Mouse (Mus musculus) MEL (cell line): Measurements from ENCODE around the gene Zfpl1. TPM values are rescaled to one million over a fixed set of nuclear protein-coding genes. Genes with fewer than 3 reads are reported as not detected.
A peak's percentile ranks its signal among the peaks of the same experiment; 100 is the strongest.
"Not testable (repeated sequence)": the region's sequence is repeated elsewhere in the genome, so short reads cannot be mapped to it uniquely, and the experiment has no call there.

Experiments used
- DNase-seq: peaks from one replicate; pipeline ENCODE4 v3.0.0; 2011; ENCODE audit warnings: low read depth, low spot score
- H3K27ac ChIP-seq: 2 replicates; pipeline ENCODE4 v1.5.1; 2012; ENCODE audit warnings: low read depth, mild to moderate bottlenecking, control low read depth, low read length, moderate library complexity; ENCODE audit not compliant: control insufficient read depth
- H3K27me3 ChIP-seq, 2 experiments: fragments of 150-350 bp in 1 of 2; sonication (generic) in 1 of 2; 2 replicates each; pipeline ENCODE4 v1.6.1; 2012; ENCODE audit warnings: low read length in 2 of 2, mild to moderate bottlenecking in 2 of 2, improper control_type of control experiment in 1 of 2, moderate library complexity in 1 of 2; ENCODE audit not compliant: insufficient read depth in 2 of 2, control insufficient read depth in 1 of 2
- H3K36me3 ChIP-seq, 2 experiments: 2 replicates each; pipeline ENCODE4 v1.6.1; 2012 to 2014; ENCODE audit warnings: low read length in 2 of 2, improper control_type of control experiment in 1 of 2, inconsistent platforms in 1 of 2, mild to moderate bottlenecking in 1 of 2; ENCODE audit not compliant: insufficient read depth in 2 of 2, control insufficient read depth in 1 of 2
- H3K4me1 ChIP-seq, 2 experiments: fragments of 150-350 bp in 1 of 2; sonication (generic) in 1 of 2; 2 replicates each; pipeline ENCODE4 v1.6.1; 2012; ENCODE audit warnings: low read length in 2 of 2, improper control_type of control experiment in 1 of 2, mild to moderate bottlenecking in 1 of 2; ENCODE audit not compliant: insufficient read depth in 2 of 2, control insufficient read depth in 1 of 2
- H3K4me3 ChIP-seq, 2 experiments: fragments of 150-350 bp in 1 of 2; sonication (generic) in 1 of 2; 2 replicates each; pipeline ENCODE4 v1.5.1; 2012; ENCODE audit warnings: low read depth in 2 of 2, low read length in 2 of 2, mild to moderate bottlenecking in 2 of 2, moderate library complexity in 2 of 2, control low read depth in 1 of 2, improper control_type of control experiment in 1 of 2; ENCODE audit not compliant: control insufficient read depth in 1 of 2, insufficient read depth in 1 of 2
- H3K79me2 ChIP-seq: 2 replicates; pipeline ENCODE4 v1.6.1; 2012; ENCODE audit warnings: mild to moderate bottlenecking, low read length, moderate library complexity; ENCODE audit not compliant: control insufficient read depth, poor library complexity, insufficient read depth
- H3K9ac ChIP-seq: 2 replicates; pipeline ENCODE4 v1.6.1; 2012; ENCODE audit warnings: low read depth, mild to moderate bottlenecking, control low read depth, low read length, moderate library complexity; ENCODE audit not compliant: control insufficient read depth, poor library complexity, severe bottlenecking
- H3K9me3 ChIP-seq: fragments of 150-350 bp; sonication (generic); replicated peaks from 2 replicates; pipeline ENCODE4 v1.6.1; 2012; ENCODE audit warnings: mild to moderate bottlenecking, low read length, improper control_type of control experiment, moderate library complexity; ENCODE audit not compliant: insufficient read depth
- CHD2 ChIP-seq: IDR thresholded peaks from 2 replicates; pipeline ENCODE4 v1.6.1; 2011; ENCODE audit warnings: low read length, improper control_type of control experiment
- CTCF ChIP-seq, 3 experiments: IDR thresholded peaks in 2 of 3; conservative IDR thresholded peaks in 1 of 3; 2 replicates each; pipeline ENCODE4 v1.5.1; 2011 to 2012; ENCODE audit warnings: low read length in 3 of 3, low read depth in 2 of 3, mild to moderate bottlenecking in 2 of 3, improper control_type of control experiment in 1 of 3, inconsistent platforms in 1 of 3, mixed read lengths in 1 of 3, moderate library complexity in 1 of 3; ENCODE audit not compliant: control insufficient read depth in 1 of 3, insufficient read depth in 1 of 3, poor library complexity in 1 of 3, severe bottlenecking in 1 of 3
- E2F4 ChIP-seq: IDR thresholded peaks from 2 replicates; pipeline ENCODE4 v1.6.1; 2011; ENCODE audit warnings: low read depth, low read length, improper control_type of control experiment, borderline replicate concordance
- ELF1 ChIP-seq: IDR thresholded peaks from 2 replicates; pipeline ENCODE4 v1.6.1; 2014; ENCODE audit warnings: low read depth, mild to moderate bottlenecking, inconsistent platforms, low read length, improper control_type of control experiment, moderate library complexity
- EP300 ChIP-seq, 2 experiments: IDR thresholded peaks; 2 replicates each; pipeline ENCODE4 v1.6.1; 2011; ENCODE audit warnings: improper control_type of control experiment in 2 of 2, low read length in 2 of 2, low read depth in 1 of 2, mild to moderate bottlenecking in 1 of 2
- ETS1 ChIP-seq: IDR thresholded peaks from 2 replicates; pipeline ENCODE4 v1.6.1; 2012; ENCODE audit warnings: low read depth, mild to moderate bottlenecking, inconsistent platforms, low read length, improper control_type of control experiment, moderate library complexity
- GABPA ChIP-seq: IDR thresholded peaks from 2 replicates; pipeline ENCODE4 v1.6.1; 2012; ENCODE audit warnings: low read depth, mild to moderate bottlenecking, inconsistent platforms, low read length, improper control_type of control experiment, moderate library complexity
- HCFC1 ChIP-seq: IDR thresholded peaks from 2 replicates; pipeline ENCODE4 v1.6.1; 2012; ENCODE audit warnings: low read depth, mild to moderate bottlenecking, inconsistent platforms, low read length, improper control_type of control experiment, moderate library complexity
- JUND ChIP-seq: IDR thresholded peaks from 2 replicates; pipeline ENCODE4 v1.6.1; 2011; ENCODE audit warnings: low read depth, mild to moderate bottlenecking, improper control_type of control experiment, low read length
- KAT2A ChIP-seq: conservative IDR thresholded peaks from 2 replicates; pipeline ENCODE4 v1.6.1; 2012; ENCODE audit warnings: low read depth, low read length, improper control_type of control experiment, inconsistent platforms
- MAFK ChIP-seq: IDR thresholded peaks from 2 replicates; pipeline ENCODE4 v1.6.1; 2011; ENCODE audit warnings: low read depth, mild to moderate bottlenecking, low read length, improper control_type of control experiment, borderline replicate concordance
- MAX ChIP-seq: IDR thresholded peaks from 2 replicates; pipeline ENCODE4 v1.6.1; 2011; ENCODE audit warnings: low read length, improper control_type of control experiment
- MAZ ChIP-seq: IDR thresholded peaks from 2 replicates; pipeline ENCODE4 v1.6.1; 2012; ENCODE audit warnings: low read depth, mild to moderate bottlenecking, inconsistent platforms, low read length, improper control_type of control experiment
- MXI1 ChIP-seq: IDR thresholded peaks from 2 replicates; pipeline ENCODE4 v1.6.1; 2011; ENCODE audit warnings: mild to moderate bottlenecking, low read depth, low read length, improper control_type of control experiment
- MYB ChIP-seq: IDR thresholded peaks from 2 replicates; pipeline ENCODE4 v1.6.1; 2011; ENCODE audit warnings: mild to moderate bottlenecking, low read depth, low read length, improper control_type of control experiment
- MYC ChIP-seq: IDR thresholded peaks from 2 replicates; pipeline ENCODE4 v1.6.1; 2011; ENCODE audit warnings: low read depth, mild to moderate bottlenecking, low read length, improper control_type of control experiment, moderate library complexity
- NELFE ChIP-seq: IDR thresholded peaks from 2 replicates; pipeline ENCODE4 v1.6.1; 2011; ENCODE audit warnings: low read depth, low read length, improper control_type of control experiment
- NRF1 ChIP-seq: IDR thresholded peaks from 2 replicates; pipeline ENCODE4 v1.6.1; 2014; ENCODE audit warnings: low read depth, mild to moderate bottlenecking, inconsistent platforms, low read length, improper control_type of control experiment, moderate library complexity; ENCODE audit not compliant: poor library complexity, insufficient read depth, severe bottlenecking
- POLR2A ChIP-seq, 2 experiments: IDR thresholded peaks; 2 replicates each; pipeline ENCODE4 v1.6.1; 2011 to 2012; ENCODE audit warnings: low read length in 2 of 2, mild to moderate bottlenecking in 2 of 2, control low read depth in 1 of 2, improper control_type of control experiment in 1 of 2, low read depth in 1 of 2, moderate library complexity in 1 of 2; ENCODE audit not compliant: control insufficient read depth in 1 of 2, insufficient read depth in 1 of 2, poor library complexity in 1 of 2
- POLR2AphosphoS2 ChIP-seq: IDR thresholded peaks from 2 replicates; pipeline ENCODE4 v1.6.1; 2011; ENCODE audit warnings: low read length, improper control_type of control experiment
- POLR2AphosphoS5 ChIP-seq: IDR thresholded peaks from 2 replicates; pipeline ENCODE4 v1.6.1; 2012; ENCODE audit warnings: low read depth, borderline replicate concordance, mild to moderate bottlenecking, inconsistent platforms, low read length, moderate library complexity, mixed read lengths
- RAD21 ChIP-seq: IDR thresholded peaks from 2 replicates; pipeline ENCODE4 v1.6.1; 2011; ENCODE audit warnings: mild to moderate bottlenecking, low read depth, low read length, improper control_type of control experiment
- SIN3A ChIP-seq: IDR thresholded peaks from 2 replicates; pipeline ENCODE4 v1.6.1; 2012; ENCODE audit warnings: low read length, improper control_type of control experiment, inconsistent platforms
- SMC3 ChIP-seq: IDR thresholded peaks from 2 replicates; pipeline ENCODE4 v1.6.1; 2011; ENCODE audit warnings: low read depth, low read length, improper control_type of control experiment
- TAL1 ChIP-seq: IDR thresholded peaks from 2 replicates; pipeline ENCODE4 v1.6.1; 2012; ENCODE audit warnings: mild to moderate bottlenecking, inconsistent platforms, low read length, moderate library complexity, mixed read lengths
- TBP ChIP-seq: IDR thresholded peaks from 2 replicates; pipeline ENCODE4 v1.8.0; 2011; ENCODE audit warnings: low read depth, low read length, improper control_type of control experiment
- TCF12 ChIP-seq: IDR thresholded peaks from 2 replicates; pipeline ENCODE4 v1.6.1; 2014; ENCODE audit warnings: low read depth, mild to moderate bottlenecking, inconsistent platforms, low read length, improper control_type of control experiment, moderate library complexity
- USF1 ChIP-seq: IDR thresholded peaks from 2 replicates; pipeline ENCODE4 v1.6.1; 2014; ENCODE audit warnings: low read depth, mild to moderate bottlenecking, inconsistent platforms, low read length, improper control_type of control experiment, moderate library complexity
- USF2 ChIP-seq, 2 experiments: IDR thresholded peaks; 2 replicates each; pipeline ENCODE4 v1.6.1; 2011 to 2012; ENCODE audit warnings: improper control_type of control experiment in 2 of 2, low read length in 2 of 2, borderline replicate concordance in 1 of 2, inconsistent platforms in 1 of 2, low read depth in 1 of 2, mild to moderate bottlenecking in 1 of 2; ENCODE audit not compliant: insufficient read depth in 1 of 2
- ZC3H11A ChIP-seq: IDR thresholded peaks from 2 replicates; pipeline ENCODE4 v1.6.1; 2012; ENCODE audit warnings: low read depth, mild to moderate bottlenecking, inconsistent platforms, low read length, improper control_type of control experiment
- ZKSCAN1 ChIP-seq: IDR thresholded peaks from 2 replicates; pipeline ENCODE4 v1.6.1; 2012; ENCODE audit warnings: low read depth, mild to moderate bottlenecking, inconsistent platforms, low read length, improper control_type of control experiment, moderate library complexity
- ZMIZ1 ChIP-seq: IDR thresholded peaks from 2 replicates; pipeline ENCODE4 v1.6.1; 2012; ENCODE audit warnings: low read depth, mild to moderate bottlenecking, inconsistent platforms, low read length, improper control_type of control experiment, moderate library complexity
- ZNF384 ChIP-seq: IDR thresholded peaks from 2 replicates; pipeline ENCODE4 v1.6.1; 2012; ENCODE audit warnings: low read depth, mild to moderate bottlenecking, inconsistent platforms, low read length, improper control_type of control experiment
- polyA plus RNA-seq, 2 experiments: library from polyadenylated mRNA; stranded (reverse) in 1 of 2; unstranded in 1 of 2; fragments of >175 nt in 1 of 2; fragments of >200 nt in 1 of 2; gene quantifications; 2 replicates each; pipeline versions ENCODE4 v1.2.1 to v1.2.4; 2012; ENCODE audit warnings: low replicate concordance in 2 of 2, low read depth in 1 of 2; ENCODE audit not compliant: insufficient read length in 2 of 2, insufficient read depth in 1 of 2, missing spikeins in 1 of 2
- total RNA-seq: library from RNA; depleted of rRNA; stranded (reverse); fragments of 300-350 nt; gene quantifications from 2 replicates; pipeline ENCODE4 v1.2.3, GENCODE M21; 2012; rRNA removed

Zfpl1 gene
- total RNA-seq (36.6 and 40.1 TPM in 2 replicates), polyA plus RNA-seq (10 to 100 TPM in 1 of 2 experiments, not detected in 1; 56.4 TPM)

GRCm38 (mm10) chr19:6084478-6085248 lies at the start of gene Zfpl1, which contains the start of gene Cdca5:
TSS of gene Zfpl1 (minus strand) at chr19:6084956.
TSS of gene Cdca5 (plus strand) at chr19:6084983.
- Histone ChIP-seq H3K9ac (peak within 1 kb of the TSS; percentile 90), H3K9me3 (no peaks in the 10 kb centered on the region), H3K27ac (peak within 1 kb of the TSS; percentile 80), H3K36me3 (peaks cover 0 to 9% of the 10 kb centered on the region in 2 experiments), H3K4me3 (peak within 1 kb of the TSS; percentile 76 to 82), H3K4me1 (peaks cover 0 to 5% of the 10 kb centered on the region in 2 experiments; a peak in 2 of 4 replicates), H3K27me3 (no peaks in the 10 kb centered on the region), H3K79me2 (peaks cover 33% of the 10 kb centered on the region)
- TF ChIP-seq TAL1 (no peak), TBP (peak; percentile 65; the same call in 1 of the 2 replicates), HCFC1 (peak; percentile 97), POLR2AphosphoS2 (peak; percentile 45; the same call in 1 of the 2 replicates), NRF1 (0 out of 2 replicates have a peak, but pooled peaks have one; percentile 24), CHD2 (no peak), SIN3A (peak; percentile 99), MYB (no peak), JUND (no peak; the same call in 1 of the 2 replicates), CTCF (IDR thresholded peaks at IDR 0.05 in 2 of 3, conservative IDR thresholded peaks at IDR 0.05 in 1 of 3; ENCODE audit: control insufficient read depth in 1 of 3, insufficient read depth in 1 of 3, low read depth in 2 of 3, low read length in 3 of 3, poor library complexity in 1 of 3, severe bottlenecking in 1 of 3) (no peak), ZMIZ1 (no peak), ETS1 (peak; percentile 81), MYC (peak; percentile 86), USF2 (IDR thresholded peaks at IDR 0.05; ENCODE audit: borderline replicate concordance in 1 of 2, insufficient read depth in 1 of 2, low read depth in 1 of 2, low read length in 2 of 2) (no peak), MAZ (peak; percentile 62; the same call in 1 of the 2 replicates), POLR2AphosphoS5 (no peak), POLR2A (IDR thresholded peaks at IDR 0.05; ENCODE audit: control insufficient read depth in 1 of 2, insufficient read depth in 1 of 2, low read depth in 1 of 2, low read length in 2 of 2, poor library complexity in 1 of 2) (peak; percentile 74 to 83; a peak in 3 of 4 replicates), EP300 (IDR thresholded peaks at IDR 0.05; ENCODE audit: low read depth in 1 of 2, low read length in 2 of 2) (no peak), GABPA (no peak), ZKSCAN1 (no peak), SMC3 (no peak), TCF12 (peak; percentile 67), ZNF384 (peak; percentile 81), USF1 (no peak), ZC3H11A (no peak), MXI1 (peak; percentile 94), E2F4 (peak; percentile 98), MAFK (no peak), KAT2A (peak; percentile 84), MAX (peak; percentile 82), NELFE (peak; percentile 63), RAD21 (no peak), ELF1 (peak; percentile 100)
- DNase-seq, result peak; percentile 99

- DNase-seq, H3K9ac ChIP-seq, H3K79me2 ChIP-seq, H3K4me3 ChIP-seq, H3K9me3 ChIP-seq, H3K27me3 ChIP-seq, H3K27ac ChIP-seq: not testable (repeated sequence)
- H3K4me1 ChIP-seq, result peaks cover 6 to 46% of the 10 kb centered on the region in 2 experiments; a peak in 3 of 4 replicates
- peaks cover 2 to 18% of the 10 kb centered on the region in 2 experiments; a peak in 2 of 4 replicates for H3K36me3 ChIP-seq
These were observed 48.4 kb upstream of the Zfpl1 start for GRCm38 (mm10) chr19:6133197-6133596.
